ENCODE assay signal across 12 mouse cellular contexts in genomic region chr3:103221435-103221834, GRCm38 (mm10). TPM values are rescaled to one million over a fixed set of nuclear protein-coding genes. Genes with fewer than 3 reads are reported as not detected.
DNase-seq lines count a peak whose midpoint lies in the region.
"Had no signal": no experiment of that assay in that cellular context is flagged by ENCODE, and none has a peak within 500 bp of the region (broad histone marks: within the 10 kb centered on the region; RNA-seq: fewer than 3 reads in every experiment).

No protein-coding gene starts in this region.

- DNase-seq in cerebellum, postnatal 25 days, result peak; percentile 11 to 23
- no peak for DNase-seq in cerebellum, adult 11 months
- peak; percentile 1 for DNase-seq in right cerebral cortex, adult 18-20 months
- DNase-seq in right cerebral cortex, postnatal 25 days, result no peak
- peak; percentile 47 to 70 for DNase-seq in layer of hippocampus, postnatal 10 days (ENCODE audit: low spot score in 2 of 2)
- no peak for DNase-seq in adrenal gland, postnatal 14 days
- DNase-seq in left cerebral cortex, adult 11 months (ENCODE audit: low spot score), result no peak
- DNase-seq: adrenal gland, adult 2 months; gastrocnemius, postnatal 36 days; lung, postnatal 14 days; retina, postnatal 1 day; thymus, postnatal 36 days had no signal

RNA-seq across cellular contexts. Expression of gene Bcas2, which starts 50.0 kb away (rescaled TPM):
- 10 to 100 TPM; 75.0 to 79.2 TPM for total RNA-seq in layer of hippocampus, postnatal 10 days (2021)
- 50.4 and 54.4 TPM in 2 replicates for total RNA-seq in adrenal gland, postnatal 14 days (2021)

RNA-seq across cellular contexts. Expression of gene Trim33, which starts 57.7 kb away (rescaled TPM):
- total RNA-seq in layer of hippocampus, postnatal 10 days (2021), result 10 to 100 TPM; 54.4 to 56.4 TPM
- 32.6 and 33.5 TPM in 2 replicates for total RNA-seq in adrenal gland, postnatal 14 days (2021)

Comparison
In these comparisons a context has a peak if more than half of its experiments do, and no peak if none do; other contexts are left out.
1. DNase-seq: peak in cerebellum, postnatal 25 days (2 of 2), right cerebral cortex, adult 18-20 months (single experiment) and layer of hippocampus, postnatal 10 days (2 of 2); none in cerebellum, adult 11 months (single experiment), right cerebral cortex, postnatal 25 days (single experiment), adrenal gland, postnatal 14 days (single experiment) and left cerebral cortex, adult 11 months (single experiment).